Mouse (Mus musculus): ENCODE measurements around the gene Dkkl1. TPM values are rescaled to one million over a fixed set of nuclear protein-coding genes. Genes with fewer than 3 reads are reported as not detected.

Gene Dkkl1
- total and polyA plus RNA-seq, 3 experiments: 9.2 to 32.0 TPM; not detected in 1

- peak; percentile 90 for DNase-seq (ENCODE audit: low read depth, low spot score)
- Histone ChIP-seq H3K4me3 (ENCODE audit: control insufficient read depth in 1 of 2, insufficient read depth in 1 of 2, low read depth in 2 of 2, low read length in 2 of 2) (0 out of 4 replicates have a peak overlapping the region, but pooled peaks of 1 of the 2 experiments have one; percentile 1), H3K27me3 (ENCODE audit: control insufficient read depth in 1 of 2, insufficient read depth in 2 of 2, low read length in 2 of 2) (no peaks in the 10 kb centered on the region), H3K9me3 (replicated peaks; ENCODE audit: insufficient read depth, low read length) (no peaks in the 10 kb centered on the region), H3K79me2 (ENCODE audit: control insufficient read depth, insufficient read depth, low read length, poor library complexity) (no peaks in the 10 kb centered on the region), H3K4me1 (ENCODE audit: control insufficient read depth in 1 of 2, insufficient read depth in 2 of 2, low read length in 2 of 2) (peaks cover 26 to 41% of the 10 kb centered on the region in 2 experiments), H3K36me3 (ENCODE audit: control insufficient read depth in 1 of 2, insufficient read depth in 2 of 2, low read length in 2 of 2) (peaks cover 0 to 14% of the 10 kb centered on the region in 2 experiments; a peak in 2 of 4 replicates), H3K27ac (ENCODE audit: control insufficient read depth, low read depth, low read length) (no peak overlapping the region), H3K9ac (ENCODE audit: control insufficient read depth, low read depth, low read length, poor library complexity, severe bottlenecking) (peak overlapping the region; percentile 21; the same call in 1 of the 2 replicates)
- TF ChIP-seq ELF1 (IDR thresholded peaks at IDR 0.05; ENCODE audit: low read depth, low read length): no peak
- TF ChIP-seq GABPA (IDR thresholded peaks at IDR 0.05; ENCODE audit: low read depth, low read length): no peak
- no peak for TF ChIP-seq KAT2A (conservative IDR thresholded peaks at IDR 0.05; ENCODE audit: low read depth, low read length)
- TF ChIP-seq EP300 (IDR thresholded peaks at IDR 0.05; ENCODE audit: low read depth in 1 of 2, low read length in 2 of 2): no peak
- no peak for TF ChIP-seq RCOR1 (IDR thresholded peaks at IDR 0.05; ENCODE audit: low read depth, low read length)
- no peak for TF ChIP-seq POLR2AphosphoS5 (IDR thresholded peaks at IDR 0.05; ENCODE audit: borderline replicate concordance, low read depth, low read length)
- no peak for TF ChIP-seq POLR2AphosphoS2 (IDR thresholded peaks at IDR 0.05; ENCODE audit: low read length)
- TF ChIP-seq TBP (IDR thresholded peaks at IDR 0.05; ENCODE audit: low read depth, low read length): 0 out of 2 replicates have a peak, but pooled peaks have one; percentile 30
- no peak for TF ChIP-seq ZNF384 (IDR thresholded peaks at IDR 0.05; ENCODE audit: low read depth, low read length)
- TF ChIP-seq ETS1 (IDR thresholded peaks at IDR 0.05; ENCODE audit: low read depth, low read length): no peak
- TF ChIP-seq CTCF (IDR thresholded peaks at IDR 0.05 in 2 of 3, conservative IDR thresholded peaks at IDR 0.05 in 1 of 3; ENCODE audit: control insufficient read depth in 1 of 3, insufficient read depth in 1 of 3, low read depth in 2 of 3, low read length in 3 of 3, poor library complexity in 1 of 3, severe bottlenecking in 1 of 3): 0 out of 6 replicates have a peak, but pooled peaks of 1 of the 3 experiments have one; percentile 19
- TF ChIP-seq MXI1 (IDR thresholded peaks at IDR 0.05; ENCODE audit: low read depth, low read length): no peak
- no peak for TF ChIP-seq HCFC1 (IDR thresholded peaks at IDR 0.05; ENCODE audit: low read depth, low read length)
- TF ChIP-seq NRF1 (IDR thresholded peaks at IDR 0.05; ENCODE audit: insufficient read depth, low read depth, low read length, poor library complexity, severe bottlenecking): peak; percentile 54
- no peak for TF ChIP-seq E2F4 (IDR thresholded peaks at IDR 0.05; ENCODE audit: borderline replicate concordance, low read depth, low read length)
- TF ChIP-seq MYB (IDR thresholded peaks at IDR 0.05; ENCODE audit: low read depth, low read length): no peak
- 0 out of 2 replicates have a peak, but pooled peaks have one; percentile 9 for TF ChIP-seq SMC3 (IDR thresholded peaks at IDR 0.05; ENCODE audit: low read depth, low read length)
- 0 out of 4 replicates have a peak, but pooled peaks of 1 of the 2 experiments have one; percentile 25 for TF ChIP-seq POLR2A (IDR thresholded peaks at IDR 0.05; ENCODE audit: control insufficient read depth in 1 of 2, insufficient read depth in 1 of 2, low read depth in 1 of 2, low read length in 2 of 2, poor library complexity in 1 of 2)
Measured at GRCm38 (mm10) chr7:45193871-45194785, 17.8 kb downstream of the Dkkl1 start.

GRCm38 (mm10) chr7:45193406-45193805 is 18.5 kb downstream of the Dkkl1 start:
- Histone ChIP-seq H3K4me1 (ENCODE audit: control insufficient read depth in 1 of 2, insufficient read depth in 2 of 2, low read length in 2 of 2) (peaks cover 26 to 41% of the 10 kb centered on the region in 2 experiments), H3K9ac (ENCODE audit: control insufficient read depth, low read depth, low read length, poor library complexity, severe bottlenecking) (no peak overlapping the region), H3K27ac (ENCODE audit: control insufficient read depth, low read depth, low read length) (no peak overlapping the region), H3K4me3 (ENCODE audit: control insufficient read depth in 1 of 2, insufficient read depth in 1 of 2, low read depth in 2 of 2, low read length in 2 of 2) (no peak overlapping the region), H3K27me3 (ENCODE audit: control insufficient read depth in 1 of 2, insufficient read depth in 2 of 2, low read length in 2 of 2) (no peaks in the 10 kb centered on the region), H3K79me2 (ENCODE audit: control insufficient read depth, insufficient read depth, low read length, poor library complexity) (no peaks in the 10 kb centered on the region), H3K9me3 (replicated peaks; ENCODE audit: insufficient read depth, low read length) (no peaks in the 10 kb centered on the region), H3K36me3 (ENCODE audit: control insufficient read depth in 1 of 2, insufficient read depth in 2 of 2, low read length in 2 of 2) (peaks cover 0 to 14% of the 10 kb centered on the region in 2 experiments; a peak in 2 of 4 replicates)
- no peak for TF ChIP-seq MXI1 (IDR thresholded peaks at IDR 0.05; ENCODE audit: low read depth, low read length)
- no peak for TF ChIP-seq BHLHE40 (IDR thresholded peaks at IDR 0.05; ENCODE audit: borderline replicate concordance, low read depth, low read length)
- no peak for TF ChIP-seq MYC (IDR thresholded peaks at IDR 0.05; ENCODE audit: low read depth, low read length)
- no peak for TF ChIP-seq ETS1 (IDR thresholded peaks at IDR 0.05; ENCODE audit: low read depth, low read length)
- TF ChIP-seq EP300 (IDR thresholded peaks at IDR 0.05; ENCODE audit: low read depth in 1 of 2, low read length in 2 of 2): no peak
- no peak for TF ChIP-seq UBTF (IDR thresholded peaks at IDR 0.05; ENCODE audit: borderline replicate concordance, insufficient read depth, low read depth, low read length)
- no peak for TF ChIP-seq USF1 (IDR thresholded peaks at IDR 0.05; ENCODE audit: low read depth, low read length)
- DNase-seq (ENCODE audit: low read depth, low spot score): no peak
